Mouse (Mus musculus): ENCODE measurements at regions not wholly inside any gene's neighbourhood (a gene's known extent, or its start where the extent isn't known, plus 50 kb on each side); places are given as distances from the start of the nearest gene placed in this dataset.

DNA sequence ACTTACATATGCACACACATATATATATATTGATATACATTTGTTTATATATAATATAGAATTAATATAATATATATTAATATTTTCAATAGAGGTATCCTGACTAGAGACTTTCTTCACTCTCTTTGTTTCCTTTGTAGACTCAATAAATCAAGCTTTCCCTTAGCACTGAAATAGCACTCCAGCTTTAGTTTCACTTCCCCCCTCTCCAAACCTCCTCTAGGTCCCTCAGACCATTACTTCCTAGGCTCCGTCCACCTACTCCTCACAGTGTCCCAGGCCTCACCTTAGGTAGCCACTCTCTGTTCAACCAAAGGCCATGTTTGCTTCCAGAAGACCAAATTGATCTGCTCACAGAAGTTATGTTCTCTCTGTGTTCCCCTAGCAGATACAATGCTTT, 630.7 kb upstream of the Ghitm start:
- TF ChIP-seq POLR2A (IDR thresholded peaks at IDR 0.05; ENCODE audit: extremely low read depth, insufficient read depth, low read length) = no peak
- TF ChIP-seq CTCF (IDR thresholded peaks at IDR 0.05; ENCODE audit: low read depth, low read length) = no peak

Measured in liver, adult 2 months (tissue).